Mouse (Mus musculus): ENCODE measurements around the gene Ntrk1. TPM values are rescaled to one million over a fixed set of nuclear protein-coding genes. Genes with fewer than 3 reads are reported as not detected.

Ntrk1 gene
- polyA plus RNA-seq, 1 experiment = not detected

DNA sequence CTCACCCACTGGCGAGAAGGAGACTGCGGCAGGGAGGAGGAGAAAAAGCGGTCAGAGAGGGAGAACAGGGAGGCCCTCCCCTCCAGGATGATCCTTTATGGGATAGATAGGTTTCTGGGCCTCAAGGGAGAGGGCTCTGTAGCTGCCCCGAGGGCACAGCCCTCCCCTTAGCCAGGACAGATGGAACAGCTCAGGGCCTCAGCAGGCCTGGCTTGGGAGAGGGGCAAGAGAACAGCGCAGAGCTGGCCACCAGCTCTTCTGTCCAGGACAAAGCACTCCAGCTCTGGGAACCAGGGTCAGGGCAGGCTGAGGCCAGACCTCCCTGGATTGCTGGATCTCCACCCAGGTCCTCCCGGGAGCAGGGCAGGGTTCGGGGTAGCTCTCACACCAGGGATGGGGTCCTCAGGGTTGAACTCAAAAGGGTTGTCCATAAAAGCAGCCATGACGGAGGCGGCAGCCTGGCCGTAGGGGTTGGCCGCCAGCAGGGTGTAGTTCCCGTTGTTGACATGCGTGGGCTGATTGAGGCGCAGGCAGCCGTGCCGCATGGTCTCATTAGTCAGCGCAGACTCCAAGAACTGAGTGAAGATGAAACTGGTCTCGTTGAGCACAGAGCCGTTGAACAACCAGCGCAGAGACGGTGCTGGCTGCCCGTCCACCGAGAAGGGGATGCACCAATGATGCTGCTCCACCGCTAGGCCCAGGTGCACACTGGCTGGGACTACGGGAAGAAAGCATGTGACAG, 11.5 kb downstream of the Ntrk1 start:
- TF ChIP-seq POLR2A (IDR thresholded peaks at IDR 0.05; ENCODE audit: borderline replicate concordance, control insufficient read depth, low read depth, low read length) = no peak
- TF ChIP-seq CTCF (IDR thresholded peaks at IDR 0.05; ENCODE audit: control insufficient read depth, insufficient read depth, low read length) = no peak
- WGBS = 85% methylated on average over 25 of the region's 25 CpGs
- Histone ChIP-seq H3K27ac (ENCODE audit: control insufficient read depth, insufficient read depth, low read depth, low read length, poor library complexity) (no peak overlapping the region), H3K4me1 (ENCODE audit: control insufficient read depth, insufficient read depth, low read length) (no peaks in the 10 kb centered on the region), H3K4me3 (replicated peaks; ENCODE audit: control insufficient read depth, low read depth, low read length) (no peak overlapping the region)

DNA sequence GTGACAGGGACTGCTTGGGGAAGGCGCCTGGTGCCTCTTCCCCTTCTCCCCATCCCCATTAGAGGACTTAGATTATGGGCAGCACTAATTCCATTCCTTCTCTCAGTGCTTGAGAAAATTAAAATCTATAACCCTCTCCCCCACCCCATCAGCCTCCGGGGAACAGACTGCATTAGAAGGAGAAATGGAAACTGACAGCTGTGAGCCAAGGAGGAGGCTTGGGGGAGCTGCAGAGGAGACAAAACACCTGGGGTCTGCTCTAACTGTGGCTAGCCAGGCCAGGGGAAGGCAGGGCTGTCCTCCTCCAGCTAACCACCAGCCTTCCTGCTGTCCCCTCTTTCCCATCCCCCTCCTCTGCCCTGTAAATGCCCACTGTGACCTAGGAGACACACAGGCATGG, 15.9 kb downstream of the Ntrk1 start:
- H3K4me3 ChIP-seq (replicated peaks; ENCODE audit: control insufficient read depth, low read depth, low read length) = no peak overlapping the region
- TF ChIP-seq CTCF (IDR thresholded peaks at IDR 0.05; ENCODE audit: control insufficient read depth, insufficient read depth, low read length) (no peak), POLR2A (IDR thresholded peaks at IDR 0.05; ENCODE audit: borderline replicate concordance, control insufficient read depth, low read depth, low read length) (no peak)
- 60% methylated on average over 2 of the region's 2 CpGs for WGBS
- no peak overlapping the region for H3K27ac ChIP-seq (ENCODE audit: control insufficient read depth, insufficient read depth, low read depth, low read length, poor library complexity)
- H3K4me1 ChIP-seq (ENCODE audit: control insufficient read depth, insufficient read depth, low read length) = no peaks in the 10 kb centered on the region

DNA sequence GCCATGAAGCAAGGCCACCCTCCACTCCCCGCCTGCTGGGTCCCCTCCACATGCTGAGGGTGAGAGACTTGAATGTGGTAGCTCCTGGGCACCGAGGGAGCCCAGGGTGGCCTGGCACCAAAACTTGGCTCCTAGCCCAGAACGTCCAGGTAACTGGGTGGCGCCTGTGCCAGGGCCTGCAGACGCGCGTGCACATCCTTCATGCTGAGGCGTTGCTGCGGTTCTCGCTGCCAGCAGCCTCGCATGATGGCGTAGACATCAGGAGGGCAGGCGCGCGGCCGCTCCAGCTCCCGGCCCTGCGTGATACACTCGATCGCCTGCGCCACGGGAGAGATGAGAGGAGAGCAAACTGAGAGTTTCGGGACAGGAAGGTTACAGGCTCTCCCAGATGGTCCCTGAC, 16.7 kb downstream of the Ntrk1 start:
- 62% methylated on average over 23 of the region's 23 CpGs for WGBS
- H3K4me3 ChIP-seq (replicated peaks; ENCODE audit: control insufficient read depth, low read depth, low read length) = no peak overlapping the region
- no peak overlapping the region for H3K27ac ChIP-seq (ENCODE audit: control insufficient read depth, insufficient read depth, low read depth, low read length, poor library complexity)
- no peaks in the 10 kb centered on the region for H3K4me1 ChIP-seq (ENCODE audit: control insufficient read depth, insufficient read depth, low read length)
- TF ChIP-seq CTCF (IDR thresholded peaks at IDR 0.05; ENCODE audit: control insufficient read depth, insufficient read depth, low read length) (no peak), POLR2A (IDR thresholded peaks at IDR 0.05; ENCODE audit: borderline replicate concordance, control insufficient read depth, low read depth, low read length) (no peak)

DNA sequence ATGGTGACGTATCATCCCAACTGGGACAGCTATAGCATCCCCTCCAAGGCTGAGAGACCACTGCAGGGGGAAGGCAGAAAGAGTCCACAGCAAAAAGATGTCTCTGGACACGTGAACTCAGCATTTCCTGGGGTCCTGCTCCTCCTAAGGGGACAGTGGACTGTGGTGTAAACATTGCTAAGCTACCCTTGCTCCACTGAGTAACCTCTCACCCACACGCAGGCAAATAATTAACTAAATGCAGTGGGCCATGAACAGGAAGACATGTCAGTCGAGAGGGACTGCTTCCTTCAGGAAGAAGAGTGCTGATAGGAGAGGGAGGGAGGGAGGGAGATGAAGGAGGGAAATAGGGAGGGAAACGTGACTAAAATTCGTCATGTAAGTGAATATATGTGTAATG, 23.9 kb downstream of the Ntrk1 start:
- peaks cover 3% of the 10 kb centered on the region for H3K4me1 ChIP-seq (ENCODE audit: control insufficient read depth, insufficient read depth, low read length)
- TF ChIP-seq POLR2A (IDR thresholded peaks at IDR 0.05; ENCODE audit: borderline replicate concordance, control insufficient read depth, low read depth, low read length) (no peak), CTCF (IDR thresholded peaks at IDR 0.05; ENCODE audit: control insufficient read depth, insufficient read depth, low read length) (no peak)
- WGBS = 40% methylated on average over 6 of the region's 6 CpGs
- H3K4me3 ChIP-seq (replicated peaks; ENCODE audit: control insufficient read depth, low read depth, low read length) = no peak overlapping the region
- no peak overlapping the region for H3K27ac ChIP-seq (ENCODE audit: control insufficient read depth, insufficient read depth, low read depth, low read length, poor library complexity)

DNA sequence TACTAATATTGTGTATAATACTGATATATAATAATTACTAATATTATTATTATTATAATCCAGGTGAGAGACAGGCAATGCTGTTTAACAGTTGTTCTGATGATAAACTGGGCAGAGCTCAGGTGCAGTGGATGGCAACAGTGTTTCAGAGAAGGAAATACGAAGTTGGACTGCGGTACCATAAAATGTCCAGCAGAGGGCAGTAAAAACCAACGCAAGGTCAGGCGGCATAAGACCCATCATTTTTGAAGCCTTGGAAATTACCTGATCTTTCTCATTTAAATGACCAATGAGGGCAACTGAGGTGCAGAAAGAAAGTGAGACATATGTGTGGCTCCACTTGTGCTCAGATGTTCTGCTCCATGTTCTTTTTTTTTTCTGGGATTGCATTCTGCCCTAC, 24.7 kb downstream of the Ntrk1 start:
- no peak overlapping the region for H3K4me3 ChIP-seq (replicated peaks; ENCODE audit: control insufficient read depth, low read depth, low read length)
- H3K27ac ChIP-seq (ENCODE audit: control insufficient read depth, insufficient read depth, low read depth, low read length, poor library complexity) = no peak overlapping the region
- under 1% methylated on average over 4 of the region's 4 CpGs for WGBS
- H3K4me1 ChIP-seq (ENCODE audit: control insufficient read depth, insufficient read depth, low read length) = peaks cover 4% of the 10 kb centered on the region
- TF ChIP-seq CTCF (IDR thresholded peaks at IDR 0.05; ENCODE audit: control insufficient read depth, insufficient read depth, low read length) = peak; percentile 47
- TF ChIP-seq POLR2A (IDR thresholded peaks at IDR 0.05; ENCODE audit: borderline replicate concordance, control insufficient read depth, low read depth, low read length) = no peak

- no peak overlapping the region for H3K4me3 ChIP-seq (replicated peaks; ENCODE audit: control insufficient read depth, low read depth, low read length)
- H3K4me1 ChIP-seq (ENCODE audit: control insufficient read depth, insufficient read depth, low read length) = peaks cover 4% of the 10 kb centered on the region
- 70% methylated on average over 8 of the region's 8 CpGs for WGBS
- no peak overlapping the region for H3K27ac ChIP-seq (ENCODE audit: control insufficient read depth, insufficient read depth, low read depth, low read length, poor library complexity)
- TF ChIP-seq CTCF (IDR thresholded peaks at IDR 0.05; ENCODE audit: control insufficient read depth, insufficient read depth, low read length) = no peak
- no peak for TF ChIP-seq POLR2A (IDR thresholded peaks at IDR 0.05; ENCODE audit: borderline replicate concordance, control insufficient read depth, low read depth, low read length)
Observed at GRCm38 (mm10) chr3:87769506-87769905, 25.5 kb downstream of the Ntrk1 start.

DNA sequence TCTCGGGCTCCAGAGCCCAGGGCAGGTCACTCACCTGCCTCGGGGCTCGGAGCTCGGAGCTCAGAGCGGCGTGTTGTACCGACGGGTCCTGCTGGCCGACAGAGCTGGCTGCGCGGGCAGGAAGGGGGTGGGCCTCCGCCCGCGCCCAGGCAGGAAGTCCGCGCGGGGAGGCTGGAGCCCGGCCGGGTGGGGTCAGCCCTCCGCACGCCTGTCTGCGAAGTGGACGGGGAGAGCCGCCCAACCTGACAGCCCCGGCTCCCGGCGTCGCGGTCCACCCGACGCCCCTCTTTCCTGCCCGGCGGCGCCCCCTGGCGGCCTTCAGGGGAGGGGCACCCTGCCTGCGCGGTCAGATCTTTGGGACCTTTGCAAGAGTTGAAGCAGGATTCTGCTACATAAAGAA, 26.1 kb downstream of the Ntrk1 start:
- WGBS = 1% methylated on average over 37 of the region's 37 CpGs
- H3K27ac ChIP-seq (ENCODE audit: control insufficient read depth, insufficient read depth, low read depth, low read length, poor library complexity) = peak overlapping the region; percentile 41
- H3K4me1 ChIP-seq (ENCODE audit: control insufficient read depth, insufficient read depth, low read length) = peaks cover 4% of the 10 kb centered on the region
- H3K4me3 ChIP-seq (replicated peaks; ENCODE audit: control insufficient read depth, low read depth, low read length) = peak overlapping the region; percentile 45
- TF ChIP-seq POLR2A (IDR thresholded peaks at IDR 0.05; ENCODE audit: borderline replicate concordance, control insufficient read depth, low read depth, low read length) (peak; percentile 54; the same call in 1 of the 2 replicates), CTCF (IDR thresholded peaks at IDR 0.05; ENCODE audit: control insufficient read depth, insufficient read depth, low read length) (peak; percentile 67)

DNA sequence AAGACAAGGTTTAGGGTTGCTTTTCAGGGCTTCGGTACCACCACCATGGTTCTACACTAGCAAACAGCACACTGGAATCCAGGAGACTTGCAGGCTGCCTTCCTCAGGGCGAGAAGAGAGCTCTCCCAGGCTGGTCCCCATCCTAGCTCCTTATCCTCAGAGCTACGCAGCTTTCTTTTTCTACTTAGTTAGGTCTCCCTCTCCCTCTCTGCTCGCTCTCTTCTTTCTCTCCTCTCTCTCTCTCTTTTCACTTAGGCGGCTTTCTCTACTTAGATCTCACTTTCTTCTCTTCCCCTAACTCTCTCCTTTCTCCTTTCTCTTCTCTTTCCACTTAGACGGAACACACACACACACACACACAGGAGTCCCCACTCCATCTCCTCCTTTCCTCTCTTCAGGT, 26.5 kb downstream of the Ntrk1 start:
- 10% methylated on average over 6 of the region's 6 CpGs for WGBS
- H3K4me3 ChIP-seq (replicated peaks; ENCODE audit: control insufficient read depth, low read depth, low read length) = peak overlapping the region; percentile 45
- peaks cover 4% of the 10 kb centered on the region for H3K4me1 ChIP-seq (ENCODE audit: control insufficient read depth, insufficient read depth, low read length)
- peak overlapping the region; percentile 41 for H3K27ac ChIP-seq (ENCODE audit: control insufficient read depth, insufficient read depth, low read depth, low read length, poor library complexity)
- TF ChIP-seq POLR2A (IDR thresholded peaks at IDR 0.05; ENCODE audit: borderline replicate concordance, control insufficient read depth, low read depth, low read length) (no peak), CTCF (IDR thresholded peaks at IDR 0.05; ENCODE audit: control insufficient read depth, insufficient read depth, low read length) (no peak)

Data from bone marrow, adult 2 months (tissue).